Mouse (Mus musculus): ENCODE measurements around the gene Slc26a9. TPM values are rescaled to one million over a fixed set of nuclear protein-coding genes. Genes with fewer than 3 reads are reported as not detected.
A peak's percentile ranks its signal among the peaks of the same experiment; 100 is the strongest.

Slc26a9 gene
- polyA plus RNA-seq, 1 experiment from 2014 or later, result 0.68 TPM

- Histone ChIP-seq H3K4me3 (replicated peaks) (no peak overlapping the region), H3K36me3 (no peaks in the 10 kb centered on the region), H3K9me3 (no peaks in the 10 kb centered on the region), H3K4me1 (replicated peaks) (no peaks in the 10 kb centered on the region), H3K27me3 (replicated peaks) (no peaks in the 10 kb centered on the region), H3K4me2 (replicated peaks) (no peak overlapping the region), H3K9ac (no peak overlapping the region), H3K27ac (no peak overlapping the region)
- WGBS, result 75% methylated on average over 20 of the region's 20 CpGs
- ATAC-seq, result no peak
These were observed 29.2 kb upstream of the Slc26a9 start for GRCm38 (mm10) chr1:131714388-131715337.

- Histone ChIP-seq H3K9ac (no peak overlapping the region), H3K9me3 (no peaks in the 10 kb centered on the region), H3K4me2 (replicated peaks) (no peak overlapping the region), H3K36me3 (no peaks in the 10 kb centered on the region), H3K4me1 (replicated peaks) (no peaks in the 10 kb centered on the region), H3K27me3 (replicated peaks) (no peaks in the 10 kb centered on the region), H3K27ac (no peak overlapping the region), H3K4me3 (replicated peaks) (no peak overlapping the region)
- no peak for ATAC-seq
- 75% methylated on average over 16 of the region's 16 CpGs for WGBS
These were observed 24.7 kb upstream of the Slc26a9 start for GRCm38 (mm10) chr1:131718952-131719694.

- Histone ChIP-seq H3K4me3 (replicated peaks) (no peak overlapping the region), H3K9ac (no peak overlapping the region), H3K4me1 (replicated peaks) (no peaks in the 10 kb centered on the region), H3K9me3 (no peaks in the 10 kb centered on the region), H3K4me2 (replicated peaks) (no peak overlapping the region), H3K27me3 (replicated peaks) (no peaks in the 10 kb centered on the region), H3K27ac (no peak overlapping the region), H3K36me3 (no peaks in the 10 kb centered on the region)
- ATAC-seq, result no peak
- 70% methylated on average over 3 of the region's 3 CpGs for WGBS
These were observed 21.8 kb upstream of the Slc26a9 start for GRCm38 (mm10) chr1:131721989-131722388.

GRCm38 (mm10) chr1:131723549-131723948 lies 20.3 kb upstream of the Slc26a9 start:
- no peaks in the 10 kb centered on the region for H3K4me1 ChIP-seq (replicated peaks)
- no peaks in the 10 kb centered on the region for H3K36me3 ChIP-seq
- H3K9me3 ChIP-seq, result no peaks in the 10 kb centered on the region
- no peak for ATAC-seq
- H3K4me2 ChIP-seq (replicated peaks), result no peak overlapping the region
- no peaks in the 10 kb centered on the region for H3K27me3 ChIP-seq (replicated peaks)
- no peak overlapping the region for H3K4me3 ChIP-seq (replicated peaks)
- no peak overlapping the region for H3K9ac ChIP-seq
- H3K27ac ChIP-seq, result no peak overlapping the region
- 83% methylated on average over 4 of the region's 4 CpGs for WGBS

- 60% methylated on average over 6 of the region's 6 CpGs for WGBS
- H3K9ac ChIP-seq, result no peak overlapping the region
- no peaks in the 10 kb centered on the region for H3K4me1 ChIP-seq (replicated peaks)
- H3K27ac ChIP-seq, result no peak overlapping the region
- no peak for ATAC-seq
- no peak overlapping the region for H3K4me3 ChIP-seq (replicated peaks)
- no peaks in the 10 kb centered on the region for H3K9me3 ChIP-seq
- no peak overlapping the region for H3K4me2 ChIP-seq (replicated peaks)
- no peaks in the 10 kb centered on the region for H3K36me3 ChIP-seq
- no peaks in the 10 kb centered on the region for H3K27me3 ChIP-seq (replicated peaks)
These were observed 17.2 kb upstream of the Slc26a9 start for GRCm38 (mm10) chr1:131726586-131726985.

- H3K4me3 ChIP-seq (replicated peaks), result no peak overlapping the region
- peak; percentile 63; the same call in 1 of the 2 replicates for ATAC-seq
- H3K27me3 ChIP-seq (replicated peaks), result no peaks in the 10 kb centered on the region
- H3K36me3 ChIP-seq, result no peaks in the 10 kb centered on the region
- H3K27ac ChIP-seq, result no peak overlapping the region
- H3K4me1 ChIP-seq (replicated peaks), result no peaks in the 10 kb centered on the region
- H3K4me2 ChIP-seq (replicated peaks), result no peak overlapping the region
- 69% methylated on average over 12 of the region's 12 CpGs for WGBS
- no peak overlapping the region for H3K9ac ChIP-seq
- H3K9me3 ChIP-seq, result no peaks in the 10 kb centered on the region
These were observed 13.0 kb upstream of the Slc26a9 start for GRCm38 (mm10) chr1:131730639-131731437.

- 72% methylated on average over 13 of the region's 13 CpGs for WGBS
- H3K9ac ChIP-seq, result no peak overlapping the region
- H3K9me3 ChIP-seq, result no peaks in the 10 kb centered on the region
- no peaks in the 10 kb centered on the region for H3K27me3 ChIP-seq (replicated peaks)
- H3K4me1 ChIP-seq (replicated peaks), result no peaks in the 10 kb centered on the region
- H3K27ac ChIP-seq, result no peak overlapping the region
- no peak overlapping the region for H3K4me2 ChIP-seq (replicated peaks)
- no peak overlapping the region for H3K4me3 ChIP-seq (replicated peaks)
- ATAC-seq, result no peak
- H3K36me3 ChIP-seq, result no peaks in the 10 kb centered on the region
These were observed 10.2 kb upstream of the Slc26a9 start for GRCm38 (mm10) chr1:131733474-131734180.

GRCm38 (mm10) chr1:131734657-131735273 lies 9.1 kb upstream of the Slc26a9 start:
- WGBS, result 91% methylated on average over 6 of the region's 6 CpGs
- no peak overlapping the region for H3K4me2 ChIP-seq (replicated peaks)
- H3K9me3 ChIP-seq, result no peaks in the 10 kb centered on the region

GRCm38 (mm10) chr1:131736494-131736893 lies 7.3 kb upstream of the Slc26a9 start:
- 65% methylated on average over 9 of the region's 9 CpGs for WGBS
- H3K27ac ChIP-seq, result no peak overlapping the region

More at GRCm38 (mm10) chr1:131734657-131735273, 9.1 kb upstream of the Slc26a9 start:
- H3K4me1 ChIP-seq (replicated peaks), result no peaks in the 10 kb centered on the region
- ATAC-seq, result no peak
- no peak overlapping the region for H3K9ac ChIP-seq
- no peak overlapping the region for H3K27ac ChIP-seq
- no peaks in the 10 kb centered on the region for H3K27me3 ChIP-seq (replicated peaks)
- no peak overlapping the region for H3K4me3 ChIP-seq (replicated peaks)
- H3K36me3 ChIP-seq, result no peaks in the 10 kb centered on the region

GRCm38 (mm10) chr1:131737269-131737668 lies 6.6 kb upstream of the Slc26a9 start:
- no peak overlapping the region for H3K4me3 ChIP-seq (replicated peaks)
- no peaks in the 10 kb centered on the region for H3K27me3 ChIP-seq (replicated peaks)
- H3K9me3 ChIP-seq, result no peaks in the 10 kb centered on the region
- H3K27ac ChIP-seq, result peak overlapping the region; percentile 27; the same call in 1 of the 2 replicates
- H3K36me3 ChIP-seq, result no peaks in the 10 kb centered on the region
- 63% methylated on average over 5 of the region's 5 CpGs for WGBS
- peak; percentile 74 for ATAC-seq
- no peaks in the 10 kb centered on the region for H3K4me1 ChIP-seq (replicated peaks)
- H3K4me2 ChIP-seq (replicated peaks), result no peak overlapping the region
- H3K9ac ChIP-seq, result no peak overlapping the region

More at GRCm38 (mm10) chr1:131736494-131736893, 7.3 kb upstream of the Slc26a9 start:
- 0 out of 2 replicates have a peak, but pooled peaks have one; percentile 26 for ATAC-seq
- Histone ChIP-seq H3K27me3 (replicated peaks) (no peaks in the 10 kb centered on the region), H3K9ac (no peak overlapping the region), H3K36me3 (no peaks in the 10 kb centered on the region), H3K9me3 (no peaks in the 10 kb centered on the region), H3K4me2 (replicated peaks) (no peak overlapping the region), H3K4me3 (replicated peaks) (no peak overlapping the region), H3K4me1 (replicated peaks) (no peaks in the 10 kb centered on the region)

- Histone ChIP-seq H3K9ac (no peak overlapping the region), H3K27ac (no peak overlapping the region), H3K36me3 (no peaks in the 10 kb centered on the region), H3K9me3 (no peaks in the 10 kb centered on the region), H3K27me3 (replicated peaks) (no peaks in the 10 kb centered on the region), H3K4me1 (replicated peaks) (0 out of 2 replicates have a peak, but pooled peaks cover 4% of the 10 kb centered on the region), H3K4me2 (replicated peaks) (no peak overlapping the region), H3K4me3 (replicated peaks) (no peak overlapping the region)
- 83% methylated on average over 1 of the region's 1 CpGs for WGBS
- ATAC-seq, result no peak
These were observed 5.1 kb upstream of the Slc26a9 start for GRCm38 (mm10) chr1:131738760-131739159.
